Mouse (Mus musculus) right cerebral cortex, adult 18-20 months (tissue): ENCODE measurements around the gene Myo1b.

Experiments
- DNase-seq: peaks from one replicate; pipeline ENCODE4 v3.0.0; 2022; ENCODE audit warnings: mixed read lengths

Myo1b gene

DNA sequence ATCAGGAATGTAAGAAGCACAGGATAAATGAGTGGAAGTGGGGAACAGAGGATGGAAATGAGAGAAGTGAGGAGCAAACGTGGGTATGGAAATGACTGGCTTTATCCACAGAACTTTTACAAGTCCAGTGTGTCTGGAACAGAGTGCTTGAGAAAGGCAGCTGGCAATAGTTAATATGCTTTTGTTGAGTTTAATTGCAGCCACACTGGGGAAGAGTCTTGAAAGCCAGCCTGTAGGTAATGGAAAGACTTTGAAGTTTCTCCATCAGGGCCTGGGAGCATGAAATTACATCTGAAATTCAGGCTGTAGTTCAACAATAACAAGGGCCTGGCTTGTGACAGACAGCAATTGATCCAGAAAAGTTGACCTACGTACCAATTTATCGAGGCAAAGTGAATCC is 209.8 kb downstream of the Myo1b start:
- no peak for DNase-seq

- DNase-seq: no peak
Observed at GRCm38 (mm10) chr1:51704610-51705009, 211.3 kb downstream of the Myo1b start.
